Mouse (Mus musculus): ENCODE data around the gene Prdm13.
A peak's percentile ranks its signal among the peaks of the same experiment; 100 is the strongest.

Prdm13 gene

DNA sequence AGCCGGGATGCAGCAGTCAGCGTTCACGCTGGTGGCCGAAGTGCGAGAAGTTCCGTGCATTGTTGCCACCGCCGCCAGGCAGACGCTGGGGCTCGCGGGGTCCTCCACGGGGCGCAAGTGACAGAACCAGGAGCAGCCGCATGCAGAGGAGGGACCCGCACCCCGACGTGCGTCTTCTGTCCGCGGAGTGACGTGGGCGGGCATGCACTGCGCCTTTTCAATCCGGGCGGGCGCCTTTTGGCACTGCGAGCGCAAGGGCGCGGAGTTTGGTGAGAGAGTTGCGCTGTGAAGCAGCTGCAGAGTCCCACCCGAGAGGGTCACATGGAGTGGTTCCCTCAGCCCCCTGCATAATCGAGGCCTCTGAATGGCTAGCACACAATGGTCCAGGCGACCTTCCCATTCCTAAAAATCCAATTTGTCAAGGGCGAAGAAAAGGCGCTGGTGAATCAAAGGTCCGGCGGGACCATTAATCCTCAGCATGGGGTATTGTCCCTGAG is at the start of gene Prdm13:
Gene Prdm13 (minus strand): TSS at position 369 of the 497 bp plus-strand sequence.
- no peak for DNase-seq (ENCODE audit: low read depth)

DNA sequence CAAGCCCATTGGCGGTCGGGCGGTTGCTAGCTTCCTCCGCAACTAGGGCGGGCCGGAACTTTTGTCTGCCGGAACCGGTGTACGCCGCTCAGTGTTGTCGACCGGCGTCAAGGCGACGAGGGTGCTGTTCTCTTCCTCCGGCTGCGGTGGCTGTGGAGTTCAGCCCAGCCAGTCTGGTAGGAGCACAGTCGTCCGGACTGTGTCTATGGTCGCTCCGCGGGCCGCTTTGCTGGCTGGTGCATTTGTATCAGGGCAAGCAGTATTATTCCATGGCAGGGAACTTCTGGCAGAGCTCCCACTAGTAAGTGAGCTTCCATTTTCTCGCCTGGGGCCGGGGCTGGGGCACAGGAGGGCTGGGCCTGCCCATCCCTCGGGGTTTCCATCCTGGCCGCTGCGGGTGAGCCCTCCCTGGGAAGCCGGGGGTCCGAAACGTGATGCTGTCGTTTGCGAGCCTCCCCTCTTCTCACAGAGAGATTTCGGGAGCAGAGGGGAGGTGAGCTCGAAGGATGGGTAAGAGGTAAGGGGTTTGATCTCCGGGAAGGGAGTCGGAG is 41.9 kb upstream of the Prdm13 start, which contains the start of gene Ccnc:
Gene Ccnc (plus strand): TSS at position 87 of the 551 bp plus-strand sequence.
- DNase-seq (ENCODE audit: low read depth): peak; percentile 90

DNA sequence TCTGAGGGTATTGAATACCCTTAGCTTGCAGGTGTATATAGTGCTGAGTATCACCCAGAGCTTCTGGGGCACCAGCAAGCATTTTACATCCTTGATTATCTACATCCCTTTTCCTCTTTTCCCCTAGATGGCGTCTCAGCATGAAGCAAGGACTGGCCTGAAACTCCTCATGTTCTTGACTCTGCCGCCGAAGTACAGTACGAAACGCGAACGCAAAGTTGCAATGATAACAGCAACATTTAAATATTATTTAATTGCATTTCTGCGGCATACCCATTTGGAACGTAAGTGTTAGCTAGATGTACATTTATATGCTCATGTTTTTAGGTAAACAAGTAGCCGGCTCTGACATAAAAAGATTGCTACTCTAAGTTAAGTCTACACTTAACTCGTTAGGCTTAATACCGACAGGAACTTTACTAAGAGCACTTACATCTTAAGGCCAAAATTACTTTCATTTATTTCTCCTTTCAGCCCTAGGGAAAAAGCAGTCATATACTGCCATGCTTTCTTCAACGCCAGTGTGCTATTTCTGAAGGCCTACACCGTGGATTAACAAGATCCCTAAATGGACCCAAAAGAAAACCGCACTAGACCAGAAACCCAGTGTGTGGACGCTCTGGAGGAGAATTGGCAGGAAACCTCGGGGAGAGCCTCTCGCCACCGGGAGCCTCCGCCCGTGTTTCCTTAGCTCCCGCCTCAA is 41.3 kb upstream of the Prdm13 start:
- DNase-seq (ENCODE audit: low read depth): peak; percentile 65

DNA sequence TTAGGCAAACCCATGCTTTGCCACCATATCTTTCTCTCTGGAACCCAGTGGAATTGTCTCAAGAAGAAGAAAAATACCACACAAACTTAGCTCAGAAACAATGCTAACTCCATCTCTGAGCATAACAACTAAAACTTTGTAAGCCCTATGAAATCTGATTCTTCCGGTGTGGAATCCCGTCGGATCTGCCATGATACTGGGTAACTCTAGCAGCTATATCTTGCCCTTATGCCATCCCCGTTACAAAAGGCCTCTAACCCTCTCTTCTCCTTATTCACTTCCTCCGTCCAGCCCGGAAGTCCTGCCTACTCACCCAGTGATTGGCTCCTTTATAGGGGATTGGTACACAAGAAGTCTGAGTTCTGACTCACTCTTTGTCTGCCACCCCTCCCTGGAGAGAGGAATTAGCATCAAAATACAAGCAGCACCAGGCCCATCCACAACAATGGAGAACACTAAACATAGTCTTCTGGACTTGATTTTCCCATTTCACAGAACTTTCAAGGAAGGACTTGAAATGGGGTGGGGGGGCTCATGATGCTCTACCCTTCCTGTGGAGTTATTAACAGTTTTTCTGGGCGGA is 37.1 kb upstream of the Prdm13 start:
- DNase-seq (ENCODE audit: low read depth): no peak

DNA sequence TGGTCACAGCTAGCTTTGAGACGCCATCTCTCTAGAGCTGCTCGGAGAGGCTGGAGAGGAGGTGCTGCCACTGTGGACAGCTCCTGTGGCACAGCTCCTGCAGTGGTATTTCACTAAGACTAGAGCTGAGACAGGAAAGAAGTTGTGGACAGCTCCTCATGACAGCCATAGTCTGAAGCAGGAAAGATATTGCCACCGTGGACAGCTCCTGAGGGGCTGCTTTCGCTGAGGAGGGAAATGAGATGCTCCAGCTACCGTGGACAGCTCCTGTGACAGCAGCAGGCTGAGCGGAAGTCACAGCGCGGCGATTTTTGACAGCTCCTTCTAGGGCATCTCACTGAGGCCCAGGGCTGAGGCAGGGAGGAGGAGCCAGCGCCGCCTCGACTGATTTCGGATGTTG is 26.4 kb upstream of the Prdm13 start:
- DNase-seq (ENCODE audit: low read depth): peak; percentile 50

DNA sequence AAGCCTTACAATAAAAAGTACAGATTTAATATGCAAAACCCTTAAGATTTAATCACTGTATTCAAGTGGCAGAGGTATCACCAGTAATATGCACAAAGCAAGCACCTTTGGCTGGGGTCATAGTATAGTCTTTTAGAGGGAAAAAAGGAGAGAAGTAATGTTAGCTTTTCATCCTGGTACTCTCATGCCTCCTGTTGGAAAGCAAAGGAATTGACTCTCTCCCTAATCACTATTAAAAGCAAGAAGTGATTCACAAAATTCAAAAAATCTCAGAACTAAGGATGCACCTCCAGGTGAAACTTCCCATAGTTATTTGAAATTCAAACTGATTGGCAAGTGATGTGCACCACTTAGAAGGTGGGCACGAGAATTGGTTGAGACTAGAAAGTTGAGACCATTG is 19.3 kb upstream of the Prdm13 start:
- no peak for DNase-seq (ENCODE audit: low read depth)

DNA sequence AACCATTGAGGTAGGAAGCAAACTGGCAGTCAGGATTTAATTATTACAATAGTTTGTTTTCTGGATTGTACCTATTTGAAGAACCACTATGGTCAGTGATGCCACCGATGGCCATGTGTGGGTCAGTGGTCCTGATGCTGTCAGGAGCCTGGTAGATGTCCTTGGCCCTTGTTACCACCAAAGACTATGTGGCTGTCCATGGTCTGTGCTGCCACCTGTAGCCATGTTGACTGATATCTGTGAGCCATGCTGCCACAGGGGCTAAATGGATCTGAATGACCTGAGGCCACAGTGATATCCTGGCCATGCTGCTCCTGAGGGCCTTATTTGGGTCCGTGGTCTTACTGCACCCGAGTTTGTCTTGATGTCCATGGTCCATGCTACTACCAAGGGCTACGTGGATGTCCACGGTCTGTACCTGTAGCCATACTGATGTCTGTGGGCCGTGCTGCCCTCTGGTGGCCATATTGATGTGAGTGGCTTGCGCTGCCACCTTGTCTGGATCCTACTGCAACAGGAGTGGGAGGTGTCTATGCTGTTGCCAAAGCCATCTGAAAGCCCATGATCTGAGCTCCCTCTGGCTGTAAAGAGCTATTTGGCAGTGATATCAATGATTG is 10.0 kb upstream of the Prdm13 start:
- peak; percentile 70 for DNase-seq (ENCODE audit: low read depth)

DNA sequence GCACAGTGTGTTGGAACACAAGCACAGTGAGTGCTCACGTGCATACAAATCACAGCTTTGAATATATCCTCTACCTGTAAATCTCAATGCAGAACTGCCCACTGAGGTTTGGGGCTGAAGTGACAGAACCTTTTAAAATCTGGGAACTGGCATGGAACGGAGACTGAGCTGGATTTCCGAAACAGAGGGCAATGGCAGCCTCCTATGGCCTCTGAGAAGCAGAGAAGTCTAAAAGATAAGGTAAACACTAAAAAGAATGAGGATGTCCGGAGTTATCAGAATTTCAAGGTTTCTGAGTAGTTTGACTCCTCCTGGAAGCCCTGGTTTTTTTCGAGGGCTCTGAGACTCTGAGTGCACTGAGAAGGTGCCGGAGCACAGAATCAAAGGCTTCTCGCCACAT is 4.5 kb upstream of the Prdm13 start:
- DNase-seq (ENCODE audit: low read depth): no peak

DNA sequence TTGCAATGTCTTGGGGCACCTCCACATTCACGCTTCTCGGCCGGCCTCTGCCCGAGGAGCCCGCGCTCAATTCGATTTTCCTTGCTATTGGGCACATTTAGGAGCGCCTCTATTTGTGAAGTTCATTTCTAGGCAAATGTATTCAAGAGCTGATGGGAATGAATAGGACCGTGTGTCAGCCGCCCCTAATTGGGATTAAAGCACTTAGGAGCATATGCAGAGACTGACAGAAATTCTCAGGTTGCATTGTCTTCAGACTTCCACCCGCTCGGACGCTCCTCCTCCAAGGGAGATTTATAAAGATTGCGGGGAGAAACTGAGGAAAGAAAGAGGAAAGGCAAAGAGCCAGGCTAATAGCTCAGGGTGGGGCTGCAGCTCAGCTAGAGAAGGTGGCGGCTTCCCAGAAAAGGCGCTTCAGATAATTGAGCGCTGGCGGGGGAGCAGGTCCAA is 3.8 kb upstream of the Prdm13 start:
- no peak for DNase-seq (ENCODE audit: low read depth)

DNA sequence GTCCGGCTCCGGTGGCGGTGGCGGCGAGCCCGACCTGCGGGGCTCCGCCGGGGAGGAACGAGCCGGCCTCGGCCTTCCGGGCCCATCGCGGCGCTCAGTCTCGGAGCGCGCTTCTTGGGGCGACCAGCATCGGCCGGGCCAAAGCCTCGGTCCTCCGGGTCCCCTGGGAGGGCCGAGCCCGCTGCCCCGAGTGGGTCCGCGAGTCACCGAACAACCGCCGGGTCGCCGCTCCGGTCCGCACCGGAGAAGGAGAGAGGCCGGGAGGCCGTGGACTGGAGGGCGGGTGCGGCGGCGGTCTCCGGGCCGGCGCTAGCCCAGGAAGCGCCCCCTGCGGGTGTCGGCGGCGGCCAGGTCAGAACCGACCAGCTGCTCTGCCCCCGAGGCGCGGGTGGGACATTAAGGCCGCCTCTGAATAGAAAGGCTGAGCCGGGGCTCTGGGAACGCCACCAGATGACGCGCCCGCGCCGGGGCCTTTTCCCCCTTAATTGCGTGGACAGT is 3.0 kb upstream of the Prdm13 start:
- DNase-seq (ENCODE audit: low read depth): no peak

DNA sequence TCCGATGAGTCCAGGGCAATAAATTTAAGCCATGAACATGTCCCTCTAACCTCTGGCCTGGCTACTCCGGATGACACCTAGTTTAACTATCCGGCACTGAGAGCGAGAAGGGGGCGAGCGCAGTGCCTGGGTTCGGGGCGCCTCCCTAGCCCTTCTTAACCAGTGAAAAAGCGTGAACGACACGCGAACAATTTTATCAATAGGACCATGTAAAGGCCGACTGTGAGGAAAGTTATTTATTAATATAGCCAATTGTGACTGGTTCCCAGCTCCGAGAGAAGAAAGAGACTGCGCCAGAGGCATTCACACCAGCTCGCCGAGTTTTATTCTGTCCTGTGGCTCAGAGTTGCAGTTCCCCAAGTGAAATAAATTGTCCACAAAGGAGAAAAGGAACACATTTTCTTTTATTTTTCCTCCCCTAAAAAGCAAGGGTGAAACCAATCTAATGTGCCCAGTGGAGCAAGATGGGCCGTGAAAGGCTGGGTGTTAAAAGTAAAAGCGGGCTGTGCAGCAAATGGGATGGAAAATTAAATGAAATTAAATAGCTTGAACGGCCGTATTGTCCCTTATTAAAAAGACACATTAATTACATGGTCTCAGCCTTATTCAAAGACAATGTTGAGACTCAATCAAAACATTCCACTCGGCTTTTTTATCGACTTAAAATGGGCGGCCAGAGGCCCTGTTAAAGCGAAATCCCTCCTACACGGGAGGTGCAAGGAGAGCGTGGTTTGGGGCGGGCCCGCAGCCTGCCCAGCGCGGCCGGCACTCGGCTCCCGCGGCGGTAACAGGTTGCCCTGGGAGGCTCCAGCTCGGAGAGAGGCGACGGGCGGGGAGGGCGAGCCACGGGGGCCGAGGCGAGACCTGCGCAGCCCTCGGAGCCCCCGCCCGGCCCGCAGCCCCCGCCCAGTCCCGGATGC is 2.3 kb upstream of the Prdm13 start:
- peak; percentile 3 for DNase-seq (ENCODE audit: low read depth)

DNA sequence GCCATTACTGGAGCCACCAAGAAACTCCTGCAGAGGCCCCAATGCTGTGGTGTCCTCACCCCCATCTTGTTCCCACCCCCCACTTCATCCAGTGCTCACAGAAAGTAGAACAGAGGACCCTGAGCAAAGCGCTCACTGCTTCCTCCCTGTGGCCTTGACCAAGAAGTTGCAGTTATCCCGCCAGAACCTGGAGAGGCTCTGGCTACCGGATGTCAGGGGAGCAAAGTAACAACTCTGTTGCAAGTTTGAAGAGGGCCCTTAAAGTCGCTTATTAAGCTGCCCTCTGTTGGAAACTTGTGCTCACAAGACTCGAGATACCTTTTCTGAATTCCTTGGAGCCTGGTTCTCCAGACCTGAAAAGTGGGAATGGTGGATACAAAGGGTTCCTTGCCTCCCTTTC is 1.2 kb upstream of the Prdm13 start:
- DNase-seq (ENCODE audit: low read depth): no peak

DNA sequence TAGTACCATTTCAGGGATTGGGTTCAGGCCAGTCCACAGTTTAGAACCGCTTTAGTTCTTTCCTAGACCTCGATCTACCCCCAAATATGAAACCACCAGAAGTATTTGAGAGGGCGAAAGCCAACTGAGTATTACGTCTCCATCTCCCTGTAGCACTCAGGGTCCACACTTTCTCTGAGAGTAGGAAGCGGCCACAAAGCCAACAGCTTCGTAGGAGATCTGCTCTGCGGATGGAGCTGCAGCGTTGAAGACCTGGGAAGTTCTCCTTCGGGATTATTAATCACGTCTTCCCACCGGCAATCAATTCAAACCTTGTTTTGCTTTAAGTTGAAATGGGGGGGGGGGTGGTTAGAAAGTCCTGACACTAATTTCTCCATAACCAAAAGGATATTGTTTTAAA is 653 bp upstream of the Prdm13 start:
- DNase-seq (ENCODE audit: low read depth): no peak

DNA sequence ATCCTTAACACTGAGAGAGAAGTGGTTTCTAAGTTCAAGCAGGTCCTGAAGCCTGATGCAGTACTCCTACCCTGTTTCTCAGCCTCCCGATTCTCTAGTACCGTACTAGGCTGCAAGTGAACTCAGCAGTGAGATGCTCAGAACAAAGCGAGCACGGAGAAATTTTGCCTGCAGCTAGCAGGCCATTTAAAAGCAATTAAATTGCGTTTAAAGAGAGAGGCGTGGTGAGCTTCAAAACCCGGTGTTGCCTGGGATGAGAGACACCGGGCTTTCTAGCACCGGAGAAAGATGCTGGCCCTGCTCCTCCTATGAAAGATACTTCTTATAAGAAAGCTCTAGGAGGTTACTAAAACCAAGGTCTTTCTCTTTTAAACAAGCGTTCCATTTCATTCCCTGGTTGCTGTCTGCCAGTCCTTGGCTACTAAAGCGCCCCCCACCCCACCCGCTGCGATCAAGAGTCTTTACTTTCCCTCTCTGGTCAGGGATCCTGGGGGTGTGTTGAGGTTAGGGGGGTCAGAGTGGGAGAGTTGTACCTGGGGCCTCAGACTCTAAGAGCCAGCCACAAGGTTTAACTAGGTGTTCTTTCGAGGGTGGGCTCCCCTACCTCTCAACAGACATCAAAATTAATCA is 1.3 kb downstream of the Prdm13 start:
- DNase-seq (ENCODE audit: low read depth): no peak

DNA sequence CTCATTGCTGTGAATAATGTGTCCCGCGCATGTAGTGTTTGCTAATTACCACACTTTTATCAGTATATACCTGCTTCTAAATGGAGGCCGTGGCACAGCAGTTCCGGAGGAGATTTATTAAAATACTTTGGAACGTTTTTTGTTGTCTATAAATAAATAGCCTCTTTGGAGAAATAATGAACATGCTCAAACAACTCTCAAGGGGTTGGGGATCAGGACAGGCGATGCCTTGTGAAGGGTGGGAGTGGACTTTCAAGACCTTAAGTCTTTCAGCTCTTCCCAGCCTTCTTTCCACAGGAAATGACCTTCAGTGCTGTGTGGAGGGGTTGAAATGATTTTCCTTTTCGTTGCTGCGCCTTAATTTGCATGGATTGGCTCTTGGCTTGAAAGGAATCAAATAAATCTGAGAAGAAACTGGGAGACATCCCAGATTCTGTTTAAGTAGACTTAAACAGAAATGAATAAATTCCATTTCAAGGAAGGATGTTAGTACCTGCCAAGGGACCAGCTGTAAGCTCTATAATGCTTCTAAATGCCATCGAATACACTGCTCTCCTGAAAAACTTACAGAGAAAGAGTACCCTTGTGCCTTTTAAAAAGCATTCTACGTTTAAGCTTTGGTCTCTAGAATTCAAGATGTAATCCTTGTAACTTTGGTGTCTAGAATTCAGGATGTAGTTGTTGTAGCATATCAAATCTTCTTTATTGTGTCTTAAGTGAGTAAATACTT is 3.2 kb downstream of the Prdm13 start:
- no peak for DNase-seq (ENCODE audit: low read depth)

DNA sequence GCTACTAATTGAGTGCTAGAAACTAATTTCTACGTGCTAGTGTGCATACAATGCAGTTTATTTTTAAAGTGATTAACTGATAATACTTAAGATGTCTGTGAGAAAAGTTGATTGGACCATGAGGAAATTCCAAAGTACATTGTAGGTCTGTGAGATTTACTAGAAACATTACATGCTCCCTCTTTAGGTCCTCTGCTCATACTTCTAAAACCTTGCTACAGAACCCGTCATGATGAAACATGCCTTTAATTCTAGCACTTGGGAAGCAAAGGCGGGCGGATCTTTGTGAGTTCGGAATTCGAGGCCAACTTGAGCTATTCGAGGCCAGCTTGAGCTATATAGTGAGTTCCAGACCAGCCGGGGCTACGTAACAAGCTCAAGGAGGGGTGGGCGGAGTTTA is 4.8 kb downstream of the Prdm13 start:
- DNase-seq (ENCODE audit: low read depth): no peak

DNA sequence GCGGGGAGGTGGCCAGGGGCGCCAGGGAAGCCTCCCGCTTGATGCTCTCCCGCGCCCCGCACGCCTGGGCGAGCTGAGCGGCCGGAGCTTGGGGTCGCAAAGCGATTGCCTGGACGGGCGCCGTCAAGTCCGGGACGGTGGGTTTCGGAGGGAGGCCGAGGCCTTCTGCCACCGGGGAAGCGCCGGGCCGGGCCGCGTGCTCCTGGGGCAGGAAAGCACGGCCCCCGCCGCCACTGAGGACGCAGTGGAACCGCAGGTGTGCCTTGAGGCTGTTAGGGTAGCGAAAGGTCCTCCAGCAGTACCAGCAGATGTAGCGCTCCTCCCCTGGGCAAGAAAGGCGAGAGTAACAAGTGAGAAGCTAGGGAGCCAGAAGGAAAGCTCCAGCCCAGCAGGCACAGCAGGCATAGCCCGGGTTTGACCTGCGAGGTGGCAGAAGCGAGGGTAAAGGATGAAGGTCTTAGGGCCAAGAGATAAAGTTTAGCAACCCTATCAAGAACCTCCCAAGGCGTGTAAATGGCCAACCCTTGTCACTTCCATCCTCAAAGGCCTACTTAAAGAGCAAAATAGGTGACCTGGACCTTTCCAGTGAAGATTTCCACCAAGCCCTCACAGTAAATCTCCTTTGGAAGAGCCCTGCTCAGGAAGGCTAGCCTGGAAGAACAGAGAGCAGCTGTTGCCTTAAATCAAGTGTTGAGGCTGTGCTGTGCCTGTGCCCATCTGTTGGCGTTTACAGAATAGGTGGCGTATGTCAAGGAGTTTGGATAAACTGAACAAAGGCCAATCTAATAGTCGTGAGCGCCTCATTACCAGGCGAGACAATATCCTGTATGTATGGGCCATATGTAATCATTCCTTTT is 5.9 kb downstream of the Prdm13 start:
- DNase-seq (ENCODE audit: low read depth): no peak

DNA sequence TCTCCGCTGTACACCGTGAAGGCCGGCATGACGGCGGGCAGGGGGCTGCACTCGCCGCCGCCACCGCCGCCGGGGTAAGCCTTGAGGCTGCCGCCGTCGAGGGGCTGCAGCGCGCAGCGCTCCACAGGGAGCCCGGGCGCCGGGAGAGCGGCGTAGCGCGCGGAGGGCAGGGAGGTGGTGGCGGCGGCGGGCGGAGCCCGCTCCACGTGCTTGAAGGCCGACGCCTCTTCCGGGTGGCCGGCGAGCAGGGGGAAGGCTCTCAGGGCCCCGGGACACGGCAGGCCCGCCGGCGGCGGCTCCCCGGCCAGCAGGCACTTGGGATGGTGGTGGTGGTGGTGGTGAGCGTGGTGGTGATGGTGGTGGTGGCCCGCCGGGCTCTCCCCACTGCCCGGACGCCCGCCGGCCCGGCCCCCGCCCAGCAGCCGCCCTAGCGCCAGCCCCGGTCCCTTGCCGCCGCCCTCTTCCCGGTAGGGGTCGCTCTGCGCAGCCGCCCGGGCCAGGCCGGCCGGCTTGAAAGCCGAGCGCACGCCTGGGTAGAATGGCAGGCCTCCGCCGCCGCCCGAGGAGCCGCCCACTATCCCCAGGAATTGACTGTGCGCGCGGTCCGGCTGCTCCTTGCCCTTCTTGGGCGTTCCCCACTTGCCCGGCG is 6.7 kb downstream of the Prdm13 start:
- peak; percentile 5 for DNase-seq (ENCODE audit: low read depth)
